Mouse (Mus musculus): ENCODE measurements around the gene Dnajc12. TPM values are rescaled to one million over a fixed set of nuclear protein-coding genes. Genes with fewer than 3 reads are reported as not detected.
"Not testable (repeated sequence)": the region's sequence is repeated elsewhere in the genome, so short reads cannot be mapped to it uniquely, and the experiment has no call there.

Dnajc12 gene
- total RNA-seq, 2 experiments from 2014 or later = 23.0 to 24.0 TPM

DNA sequence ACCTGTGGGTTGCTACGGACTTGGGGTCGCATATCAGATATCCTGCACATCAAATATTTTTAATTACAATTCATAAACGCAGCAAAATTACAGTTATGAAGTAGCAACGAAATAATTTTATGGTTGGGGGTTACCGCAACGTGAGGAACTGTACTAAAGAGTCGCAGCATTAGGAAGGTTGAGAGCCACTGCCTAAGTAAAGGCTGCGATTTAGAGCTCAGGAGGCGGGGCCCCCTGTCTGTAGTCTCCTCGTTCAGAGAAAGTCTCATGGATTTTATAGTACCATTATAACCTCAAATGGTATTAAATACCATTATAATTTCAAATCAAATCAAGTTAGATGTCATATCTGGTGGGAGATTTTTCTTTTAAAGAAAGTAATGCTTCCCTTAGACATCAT is 4.7 kb downstream of the Dnajc12 start:
- TF ChIP-seq CTCF (IDR thresholded peaks at IDR 0.05) = no peak
- Histone ChIP-seq H3K4me3 (peak overlapping the region; percentile 79), H3K27ac (peak overlapping the region; percentile 33; the same call in 1 of the 2 replicates)
- DNase-seq (ENCODE audit: extremely low spot score in 1 of 2, low spot score in 2 of 2) = no peak
- intact Hi-C loops (cut with DNase I) = loop anchor here (10.0 kb wide), 2 partner anchors 142 to 362 kb away; partner anchors contain the start of genes Herc4, Hnrnph3 and Pbld2

DNA sequence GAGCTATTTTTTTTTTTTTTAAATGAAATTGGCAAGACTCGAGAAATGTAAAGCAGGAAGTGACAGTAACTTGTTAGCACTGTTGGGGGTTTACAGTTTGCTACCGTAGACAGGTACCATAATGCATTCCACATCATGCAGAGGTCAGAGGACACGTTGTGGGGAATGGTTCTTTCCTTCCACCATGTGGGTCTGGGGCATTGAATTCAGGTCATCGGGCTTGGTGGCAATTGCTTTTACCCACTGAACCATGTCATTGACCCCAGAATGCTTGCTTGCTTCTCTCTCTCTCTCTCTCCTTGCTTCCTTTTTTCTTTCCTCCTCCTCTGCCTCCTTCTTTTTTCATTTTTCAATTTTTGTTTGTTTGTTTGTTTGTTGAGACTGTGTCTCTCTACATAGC is 6.7 kb downstream of the Dnajc12 start:
- intact Hi-C loops (cut with DNase I) = loop anchor here (10.0 kb wide), 2 partner anchors 144 to 364 kb away; partner anchors contain the start of genes Herc4, Hnrnph3 and Pbld2
- no peak for DNase-seq (ENCODE audit: extremely low spot score in 1 of 2, low spot score in 2 of 2)
- Histone ChIP-seq H3K27ac (no peak overlapping the region), H3K4me3 (no peak overlapping the region)
- TF ChIP-seq CTCF (IDR thresholded peaks at IDR 0.05) = no peak

DNA sequence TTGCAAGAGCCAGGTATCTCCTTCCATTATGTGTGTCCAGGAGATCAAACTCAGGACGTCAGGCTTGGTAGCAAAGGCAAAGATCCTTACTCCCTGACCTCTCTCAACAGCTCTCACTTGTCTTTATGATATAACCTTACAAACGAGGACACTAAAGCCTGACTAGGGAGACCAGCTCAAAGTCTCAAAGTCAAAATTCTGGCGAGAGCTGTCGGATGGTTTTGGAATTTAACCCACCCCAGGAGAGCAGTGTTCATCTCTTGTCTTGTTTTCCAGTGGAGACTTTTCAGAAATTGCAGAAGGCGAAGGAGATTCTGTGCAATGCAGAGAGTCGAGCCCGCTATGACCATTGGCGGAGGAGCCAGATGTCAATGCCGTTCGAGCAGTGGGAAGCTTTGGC is 14.7 kb downstream of the Dnajc12 start:
- no peak overlapping the region for H3K4me3 ChIP-seq
- intact Hi-C loops (cut with DNase I) = no loop called here
- TF ChIP-seq CTCF (IDR thresholded peaks at IDR 0.05) = no peak
- no peak overlapping the region for H3K27ac ChIP-seq
- DNase-seq (ENCODE audit: extremely low spot score in 1 of 2, low spot score in 2 of 2) = no peak

DNA sequence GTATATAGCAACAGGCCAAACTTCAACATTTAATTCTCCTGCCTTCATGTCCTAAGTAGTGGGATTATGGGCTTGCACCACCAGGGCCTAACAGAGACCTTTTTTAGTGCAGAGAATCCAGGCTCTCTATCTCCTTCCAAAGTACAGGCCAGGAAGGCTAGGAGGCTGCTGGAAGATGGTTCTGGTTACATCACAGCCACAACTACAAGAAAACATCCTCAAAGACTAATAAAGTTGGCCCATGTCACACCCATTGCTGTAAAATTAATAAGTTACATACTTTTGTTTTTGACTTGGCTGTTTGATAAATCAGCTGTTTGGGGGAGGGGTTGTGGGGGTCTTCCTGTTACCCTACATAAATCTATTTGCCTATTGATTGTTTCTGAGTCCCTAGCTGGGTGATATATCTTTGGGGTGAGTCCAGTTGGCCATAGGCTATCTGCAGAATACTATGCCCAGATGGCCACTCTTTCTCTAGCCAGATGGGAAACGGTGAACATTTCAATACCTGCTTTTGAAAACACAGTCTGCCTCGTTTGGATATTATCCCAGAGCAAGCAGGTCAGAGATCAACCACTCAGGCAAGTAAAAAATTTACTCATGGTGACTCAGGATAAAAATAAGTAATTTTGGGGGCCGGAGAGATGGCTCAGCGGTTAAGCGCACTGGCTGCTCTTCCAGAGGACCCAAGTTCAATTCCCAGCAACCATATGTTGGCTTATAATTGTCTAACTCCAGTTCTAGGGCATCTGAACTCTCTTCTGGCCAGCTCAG is 20.7 kb downstream of the Dnajc12 start:
- no peak for TF ChIP-seq CTCF (IDR thresholded peaks at IDR 0.05)
- Histone ChIP-seq H3K4me3 (no peak overlapping the region), H3K27ac (no peak overlapping the region)
- intact Hi-C loops (cut with DNase I) = no loop called here
- DNase-seq (ENCODE audit: extremely low spot score in 1 of 2, low spot score in 2 of 2) = no peak

DNA sequence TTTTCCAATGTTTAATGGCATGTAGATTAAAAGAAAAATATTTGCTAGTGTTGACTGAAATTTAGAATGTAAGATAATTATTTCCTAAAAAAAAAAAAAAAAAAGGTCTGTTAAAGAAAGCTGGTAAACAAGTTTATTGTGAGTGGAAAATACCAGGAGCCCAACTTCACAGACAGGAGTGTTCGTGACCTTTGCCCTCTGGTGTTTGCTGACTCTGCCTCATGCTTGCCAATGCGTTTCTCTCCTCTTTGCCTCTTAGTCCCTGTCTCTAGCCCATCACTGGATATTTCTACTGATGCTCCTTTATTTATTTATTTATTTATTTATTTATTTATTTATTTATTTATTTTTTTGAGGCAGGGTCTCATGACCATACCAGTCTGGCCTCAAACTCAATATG is 21.4 kb downstream of the Dnajc12 start:
- Histone ChIP-seq H3K27ac (no peak overlapping the region), H3K4me3 (no peak overlapping the region)
- no peak for DNase-seq (ENCODE audit: extremely low spot score in 1 of 2, low spot score in 2 of 2)
- intact Hi-C loops (cut with DNase I) = no loop called here
- no peak for TF ChIP-seq CTCF (IDR thresholded peaks at IDR 0.05)

DNA sequence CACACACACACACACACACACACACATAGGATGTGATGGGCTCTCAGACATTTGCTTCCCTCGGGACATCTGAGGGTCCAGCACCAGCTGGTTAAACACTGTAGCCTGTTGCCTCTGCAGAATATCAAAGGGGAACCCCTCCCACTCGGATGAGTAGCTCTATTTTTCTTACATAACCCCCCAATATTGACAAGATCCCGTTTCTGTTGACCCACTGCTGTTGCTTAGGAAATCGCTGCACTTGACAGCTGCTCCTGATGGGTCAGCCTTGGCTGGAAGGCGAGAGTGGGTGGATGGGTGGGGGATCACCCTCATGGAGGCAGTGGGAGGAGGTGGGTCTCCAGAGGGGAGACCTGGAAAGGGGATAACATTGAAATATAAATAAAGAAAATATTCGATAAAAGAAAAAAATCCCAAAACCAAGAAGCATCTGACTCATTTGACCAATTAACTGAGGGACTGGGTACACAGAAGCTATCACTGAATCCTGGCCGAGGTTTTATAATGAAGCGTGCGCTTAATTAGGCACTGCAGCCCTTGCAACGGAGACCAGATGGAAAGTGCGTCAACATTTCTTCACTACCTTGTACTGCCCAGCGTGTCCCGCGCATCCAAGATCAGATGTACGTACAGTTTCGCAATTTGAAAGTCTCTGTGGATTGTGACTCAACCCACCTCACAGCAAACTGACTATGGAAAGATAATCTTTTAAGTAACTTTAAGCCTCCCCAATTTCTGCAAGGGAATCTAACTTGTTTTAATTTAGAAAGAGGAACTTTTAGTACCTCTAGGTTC is 28.1 kb downstream of the Dnajc12 start:
- DNase-seq (ENCODE audit: extremely low spot score in 1 of 2, low spot score in 2 of 2) = no peak
- Histone ChIP-seq H3K4me3 (no peak overlapping the region), H3K27ac (no peak overlapping the region)
- intact Hi-C loops (cut with DNase I) = no loop called here
- no peak for TF ChIP-seq CTCF (IDR thresholded peaks at IDR 0.05)

DNA sequence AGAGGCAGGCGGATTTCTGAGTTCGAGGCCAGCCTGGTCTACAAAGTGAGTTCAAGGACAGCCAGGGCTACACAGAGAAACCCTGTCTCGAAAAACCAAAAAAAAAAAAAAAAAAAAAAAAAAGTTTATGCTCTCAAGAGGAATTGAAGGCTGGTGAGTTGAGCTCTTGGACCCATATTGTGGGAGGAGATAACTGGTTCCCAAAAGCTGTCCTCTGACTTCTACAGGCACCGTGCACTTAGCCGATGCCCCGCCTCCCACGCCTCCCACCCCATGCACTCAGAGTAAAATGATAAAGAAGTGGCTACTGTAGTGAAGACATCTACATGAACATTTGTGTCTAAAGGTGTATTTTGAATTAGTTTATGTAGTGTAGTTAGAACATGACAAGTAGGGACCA is 29.4 kb downstream of the Dnajc12 start:
- intact Hi-C loops (cut with DNase I); H3K27ac ChIP-seq; DNase-seq (ENCODE audit: extremely low spot score in 1 of 2, low spot score in 2 of 2); H3K4me3 ChIP-seq: not testable (repeated sequence)

DNA sequence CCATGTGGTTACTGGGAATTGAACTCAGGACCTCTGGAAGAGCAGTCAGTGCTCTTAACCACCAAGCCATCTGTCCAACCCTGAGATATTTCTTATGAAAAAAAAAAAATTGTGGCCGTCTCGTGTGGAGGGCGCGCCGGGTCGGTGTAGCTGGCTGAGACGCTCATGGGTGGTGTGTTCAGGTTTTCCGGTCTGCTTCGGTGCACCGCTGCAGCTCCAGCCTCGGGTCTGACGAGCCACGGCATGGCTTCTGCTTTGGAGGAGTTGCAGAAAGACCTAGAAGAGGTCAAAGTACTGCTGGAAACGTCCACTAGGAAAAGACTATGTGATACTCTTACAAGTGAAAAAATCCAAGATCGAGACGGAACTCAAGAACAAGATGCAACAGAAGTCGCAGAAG is 30.5 kb downstream of the Dnajc12 start:
- Histone ChIP-seq H3K4me3 (no peak overlapping the region), H3K27ac (no peak overlapping the region)
- intact Hi-C loops (cut with DNase I) = no loop called here
- no peak for DNase-seq (ENCODE audit: extremely low spot score in 1 of 2, low spot score in 2 of 2)
- TF ChIP-seq CTCF (IDR thresholded peaks at IDR 0.05) = no peak

DNA sequence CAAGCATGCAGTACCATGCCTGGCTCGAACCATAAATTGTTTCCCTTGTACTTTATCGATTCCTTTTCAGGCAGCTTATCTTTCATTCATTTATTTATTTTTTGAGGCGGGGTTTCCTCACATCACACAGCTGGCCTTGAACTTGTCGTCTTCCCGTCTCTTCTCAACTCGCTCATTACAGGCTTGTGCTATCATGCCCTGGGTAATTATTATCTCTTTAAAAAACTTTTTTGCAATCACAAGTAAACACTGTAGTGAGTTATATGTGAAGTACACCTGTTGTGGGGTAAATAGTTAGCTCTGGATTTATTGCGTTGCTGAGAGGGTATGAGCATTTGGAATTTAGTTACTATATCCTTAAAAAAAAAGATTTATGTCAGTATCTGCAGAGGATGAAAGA is 33.0 kb downstream of the Dnajc12 start:
- intact Hi-C loops (cut with DNase I) = no loop called here
- Histone ChIP-seq H3K4me3 (no peak overlapping the region), H3K27ac (no peak overlapping the region)
- no peak for DNase-seq (ENCODE audit: extremely low spot score in 1 of 2, low spot score in 2 of 2)
- no peak for TF ChIP-seq CTCF (IDR thresholded peaks at IDR 0.05)

DNA sequence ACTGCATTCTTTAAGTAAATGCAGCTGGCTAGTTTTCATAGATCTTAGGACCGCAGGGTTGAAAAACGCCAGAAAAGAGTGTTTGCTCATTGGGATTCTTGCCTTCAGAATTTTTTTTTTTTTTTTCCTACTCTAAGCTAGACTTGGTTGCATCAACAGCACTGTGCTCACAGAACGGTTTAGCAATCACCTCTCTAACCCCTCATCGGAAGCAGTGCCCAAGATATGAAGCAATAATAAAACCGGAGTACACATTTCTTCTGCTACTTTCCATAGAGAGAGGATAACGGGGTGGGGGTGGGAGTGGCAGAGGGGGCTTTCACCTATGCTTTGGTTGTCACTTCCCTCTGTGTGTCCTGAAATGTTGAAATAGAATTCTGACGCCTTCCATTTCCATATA is 33.6 kb downstream of the Dnajc12 start:
- Histone ChIP-seq H3K27ac (no peak overlapping the region), H3K4me3 (no peak overlapping the region)
- TF ChIP-seq CTCF (IDR thresholded peaks at IDR 0.05) = no peak
- intact Hi-C loops (cut with DNase I) = no loop called here
- no peak for DNase-seq (ENCODE audit: extremely low spot score in 1 of 2, low spot score in 2 of 2)

DNA sequence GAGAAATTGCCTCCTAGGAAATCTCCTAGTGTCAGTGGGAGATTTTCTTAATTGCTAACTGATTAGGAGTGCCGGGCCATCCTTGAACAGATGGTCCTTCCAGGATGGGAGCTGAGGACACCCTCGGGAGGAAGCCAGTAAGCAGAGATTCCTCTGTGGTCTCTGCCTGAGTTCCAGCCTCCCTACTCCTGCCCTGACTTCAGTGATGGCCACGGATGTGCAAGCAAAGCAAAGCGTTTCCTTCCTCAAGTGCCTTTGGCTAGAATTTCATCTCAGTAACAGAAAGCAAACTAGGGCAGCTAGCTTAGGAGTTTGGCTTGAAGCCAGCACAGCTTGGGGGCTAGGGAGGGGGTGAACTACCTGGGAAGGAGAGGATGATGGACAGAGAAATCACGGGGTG is 34.8 kb downstream of the Dnajc12 start:
- no peak overlapping the region for H3K4me3 ChIP-seq
- no peak for DNase-seq (ENCODE audit: extremely low spot score in 1 of 2, low spot score in 2 of 2)
- no peak overlapping the region for H3K27ac ChIP-seq
- intact Hi-C loops (cut with DNase I) = no loop called here
- no peak for TF ChIP-seq CTCF (IDR thresholded peaks at IDR 0.05)
